Mouse (Mus musculus) kidney, adult 2 months (tissue): ENCODE measurements around the gene Ctnnbip1. TPM values are rescaled to one million over a fixed set of nuclear protein-coding genes. Genes with fewer than 3 reads are reported as not detected.
A peak's percentile ranks its signal among the peaks of the same experiment; 100 is the strongest.

Source experiments
- DNase-seq: peaks from one replicate; pipeline ENCODE4 v3.0.0; 2021
- H3K27ac ChIP-seq: fragments of 200-500 bp; 2 replicates; pipeline ENCODE4 v1.5.1; 2012; ENCODE audit warnings: low read depth, low read length, control low read depth, inconsistent platforms; ENCODE audit not compliant: insufficient read depth
- H3K27me3 ChIP-seq: fragments of 200-500 bp; replicated peaks from 2 replicates; pipeline ENCODE4 v1.6.1; 2012; ENCODE audit warnings: mild to moderate bottlenecking, moderate library complexity, low read length, inconsistent platforms; ENCODE audit not compliant: control insufficient read depth, insufficient read depth
- H3K36me3 ChIP-seq: fragments of 200-500 bp; 2 replicates; pipeline ENCODE4 v1.6.1; 2012; ENCODE audit warnings: mild to moderate bottlenecking, moderate library complexity, low read length, inconsistent platforms; ENCODE audit not compliant: control insufficient read depth, insufficient read depth
- H3K4me1 ChIP-seq: fragments of 200-500 bp; 2 replicates; pipeline ENCODE4 v1.6.1; 2011; ENCODE audit warnings: low read length; ENCODE audit not compliant: control insufficient read depth, insufficient read depth
- H3K4me3 ChIP-seq: fragments of 200-500 bp; 2 replicates; pipeline ENCODE4 v1.5.1; 2011; ENCODE audit warnings: mild to moderate bottlenecking, low read depth, low read length, control low read depth; ENCODE audit not compliant: insufficient read depth
- CTCF ChIP-seq: fragments of 200-500 bp; conservative IDR thresholded peaks from 2 replicates; pipeline ENCODE4 v1.5.1; 2011; ENCODE audit warnings: low read depth, mild to moderate bottlenecking, control low read depth, low read length, moderate library complexity, mixed read lengths; ENCODE audit not compliant: insufficient read depth, insufficient read length
- POLR2A ChIP-seq: fragments of 200-500 bp; IDR thresholded peaks from one replicate; pipeline ENCODE4 v1.6.1; 2011; ENCODE audit warnings: low read depth, low read length, control low read depth
- WGBS: fragments of 180-500 bp; shearing (Covaris S2); methylation state at CpG from one replicate; pipeline ENCODE4 v1.1.7; 2018; 5-methylcytosine and 5-hydroxymethylcytosine counted together
- polyA plus RNA-seq: library from polyadenylated mRNA; depleted of rRNA; stranded (reverse); fragments of >200 nt; gene quantifications from 2 replicates; pipeline ENCODE4 v1.2.3, GENCODE M21; 2012

Gene Ctnnbip1
- polyA plus RNA-seq, 1 experiment = 24.4 TPM

DNA sequence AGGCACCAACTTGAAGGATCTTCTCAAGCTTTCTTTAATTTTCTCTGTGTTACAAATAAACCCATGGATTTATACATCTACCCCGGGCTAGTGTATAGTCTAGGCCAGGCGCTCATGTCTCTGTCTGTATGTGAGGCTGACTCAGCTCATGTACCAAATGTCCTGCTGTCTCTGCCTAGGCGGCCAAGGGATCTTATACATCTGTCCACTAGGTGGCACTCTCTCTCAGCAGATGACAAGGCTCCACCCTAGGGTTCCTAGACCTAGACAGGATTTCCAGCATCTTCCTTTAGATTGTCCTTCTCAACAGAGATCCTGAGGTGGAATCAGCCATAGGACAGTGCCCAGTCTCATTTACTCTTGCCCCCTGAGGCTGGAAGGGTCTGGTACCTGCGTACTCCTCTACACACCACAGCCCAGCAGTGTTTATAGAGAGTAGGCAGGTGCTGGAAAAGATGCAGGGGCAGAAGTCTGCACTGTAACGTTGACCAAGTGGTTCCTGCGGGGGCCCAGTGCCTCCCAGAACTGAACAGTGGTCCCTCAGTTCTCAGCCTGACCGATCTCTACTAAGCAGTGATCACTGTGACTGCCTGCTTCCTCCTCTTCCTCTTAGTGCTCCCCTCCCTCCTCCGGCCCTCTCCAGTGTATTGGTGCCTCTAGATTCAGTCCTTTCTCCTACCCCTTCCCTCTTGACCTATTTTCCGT is 31.3 kb downstream of the Ctnnbip1 start:
- DNase-seq = peak; percentile 84
- H3K27ac ChIP-seq = no peak overlapping the region
- TF ChIP-seq CTCF (peak; percentile 92), POLR2A (no peak)

DNA sequence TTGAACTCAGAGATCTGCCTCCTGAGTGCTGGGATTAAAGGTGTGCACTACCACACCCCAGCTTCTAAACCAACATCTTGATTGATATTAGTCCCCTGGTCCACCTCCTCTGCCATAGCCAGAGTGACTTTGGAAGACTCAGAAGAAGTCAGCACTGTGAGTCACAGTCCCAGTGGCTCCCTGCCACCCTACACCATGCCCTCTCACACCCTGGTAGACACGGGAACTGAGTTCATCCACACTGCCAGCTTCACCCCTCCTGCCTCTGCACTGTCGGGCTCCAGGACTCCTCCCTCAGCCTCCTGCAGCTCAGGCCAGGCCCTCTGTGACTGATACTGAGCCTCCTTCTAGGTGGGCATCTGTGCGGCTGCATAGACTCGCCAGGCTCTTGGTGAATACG is 32.8 kb downstream of the Ctnnbip1 start:
- Histone ChIP-seq H3K36me3 (no peaks in the 10 kb centered on the region), H3K27me3 (no peaks in the 10 kb centered on the region), H3K4me1 (no peaks in the 10 kb centered on the region), H3K4me3 (no peak overlapping the region), H3K27ac (no peak overlapping the region)
- no peak for TF ChIP-seq CTCF
- TF ChIP-seq POLR2A = no peak
- no peak for DNase-seq
- WGBS = 78% methylated on average over 5 of the region's 5 CpGs

More for the DNA sequence above, 31.3 kb downstream of the Ctnnbip1 start:
- H3K4me3 ChIP-seq = no peak overlapping the region
- H3K27me3 ChIP-seq = no peaks in the 10 kb centered on the region
- 66% methylated on average over 9 of the region's 9 CpGs for WGBS
- no peaks in the 10 kb centered on the region for H3K4me1 ChIP-seq
- H3K36me3 ChIP-seq = no peaks in the 10 kb centered on the region

DNA sequence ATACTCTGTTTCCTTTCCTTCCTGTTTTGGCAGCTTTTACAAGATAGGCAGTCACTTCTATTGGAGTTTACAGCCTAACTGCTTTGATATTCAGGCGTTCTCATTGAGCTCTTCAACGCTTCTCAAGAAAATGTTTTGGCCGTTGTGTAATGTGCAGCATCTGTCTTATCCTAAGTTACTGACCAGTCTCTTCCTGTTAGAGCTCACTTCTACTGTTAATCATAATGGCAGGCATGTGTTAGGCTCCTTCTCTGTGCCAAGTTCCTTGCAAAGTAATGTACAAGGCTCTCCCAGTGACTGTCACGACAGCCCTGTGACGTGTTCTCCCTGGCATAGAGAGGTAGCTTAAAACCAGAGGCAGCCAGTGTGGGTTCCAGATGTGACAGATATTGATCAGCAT is 33.7 kb downstream of the Ctnnbip1 start:
- Histone ChIP-seq H3K4me1 (no peaks in the 10 kb centered on the region), H3K27me3 (no peaks in the 10 kb centered on the region), H3K36me3 (no peaks in the 10 kb centered on the region), H3K4me3 (no peak overlapping the region), H3K27ac (no peak overlapping the region)
- 81% methylated on average over 5 of the region's 5 CpGs for WGBS
- TF ChIP-seq POLR2A (no peak), CTCF (no peak)
- DNase-seq = no peak

- H3K4me1 ChIP-seq = no peaks in the 10 kb centered on the region
- H3K27me3 ChIP-seq = no peaks in the 10 kb centered on the region
- no peak for TF ChIP-seq CTCF
- no peak for TF ChIP-seq POLR2A
- H3K36me3 ChIP-seq = no peaks in the 10 kb centered on the region
- H3K27ac ChIP-seq = no peak overlapping the region
- H3K4me3 ChIP-seq = no peak overlapping the region
- no peak for DNase-seq
- WGBS = 77% methylated on average over 7 of the region's 7 CpGs
Observed at GRCm38 (mm10) chr4:149553834-149554233, 35.8 kb downstream of the Ctnnbip1 start.

GRCm38 (mm10) chr4:149556111-149556510 is 38.1 kb downstream of the Ctnnbip1 start:
- Histone ChIP-seq H3K27ac (no peak overlapping the region), H3K36me3 (no peaks in the 10 kb centered on the region), H3K4me1 (no peaks in the 10 kb centered on the region), H3K4me3 (no peak overlapping the region), H3K27me3 (no peaks in the 10 kb centered on the region)
- TF ChIP-seq CTCF (no peak), POLR2A (no peak)
- 96% methylated on average over 4 of the region's 4 CpGs for WGBS
- DNase-seq = no peak

- H3K4me3 ChIP-seq = no peak overlapping the region
- no peaks in the 10 kb centered on the region for H3K27me3 ChIP-seq
- no peak for DNase-seq
- no peaks in the 10 kb centered on the region for H3K36me3 ChIP-seq
- H3K27ac ChIP-seq = no peak overlapping the region
- 91% methylated on average over 5 of the region's 5 CpGs for WGBS
- TF ChIP-seq CTCF = no peak
- TF ChIP-seq POLR2A = no peak
- H3K4me1 ChIP-seq = no peaks in the 10 kb centered on the region
Observed at GRCm38 (mm10) chr4:149557905-149558304, 39.9 kb downstream of the Ctnnbip1 start.

DNA sequence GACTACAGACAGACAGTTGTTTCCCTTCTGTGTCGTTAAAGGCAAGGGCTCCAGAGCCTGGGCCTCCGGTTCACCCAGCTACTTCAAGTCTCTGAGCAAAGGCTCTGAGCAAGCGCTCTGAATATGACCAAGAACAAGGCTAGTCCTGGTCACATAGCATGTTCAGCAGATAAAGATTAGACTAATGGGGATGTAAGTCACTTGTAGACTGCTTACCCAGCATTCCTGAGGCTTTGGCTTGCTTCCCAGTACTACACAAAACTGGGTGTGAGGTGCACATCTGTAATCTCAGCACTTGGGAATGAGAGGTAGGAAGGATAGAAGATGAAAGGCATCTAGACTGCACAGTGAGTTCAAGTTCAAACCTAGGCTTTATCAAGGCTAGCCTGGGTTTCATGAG is 40.4 kb downstream of the Ctnnbip1 start:
- Histone ChIP-seq H3K4me1 (no peaks in the 10 kb centered on the region), H3K4me3 (no peak overlapping the region), H3K36me3 (no peaks in the 10 kb centered on the region), H3K27me3 (no peaks in the 10 kb centered on the region), H3K27ac (no peak overlapping the region)
- TF ChIP-seq CTCF (no peak), POLR2A (no peak)
- no peak for DNase-seq
- 62% methylated on average over 3 of the region's 3 CpGs for WGBS

DNA sequence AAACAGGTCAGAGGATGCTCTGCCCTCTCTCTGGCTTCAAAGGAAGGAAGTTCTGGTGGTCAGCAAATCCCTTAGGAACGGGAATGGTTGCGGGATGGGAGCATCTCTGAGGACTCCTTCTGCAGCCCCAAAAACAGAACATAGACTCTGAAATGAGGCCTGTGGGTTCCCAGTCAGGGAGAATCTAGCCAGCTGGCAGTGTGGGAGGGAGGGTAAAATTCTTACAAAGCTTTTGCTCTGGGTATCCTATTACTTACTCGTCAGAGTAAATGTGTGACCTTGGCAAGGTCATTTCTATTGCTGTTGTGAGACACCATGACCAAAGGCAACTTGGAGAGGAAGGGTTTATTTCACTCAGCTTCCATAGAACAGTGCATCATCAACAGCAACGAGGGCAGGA is 43.4 kb downstream of the Ctnnbip1 start:
- WGBS = 82% methylated on average over 4 of the region's 4 CpGs

More for the DNA sequence above, 43.4 kb downstream of the Ctnnbip1 start:
- Histone ChIP-seq H3K36me3 (no peaks in the 10 kb centered on the region), H3K27ac (no peak overlapping the region), H3K27me3 (no peaks in the 10 kb centered on the region), H3K4me1 (no peaks in the 10 kb centered on the region), H3K4me3 (no peak overlapping the region)
- TF ChIP-seq CTCF = no peak
- no peak for TF ChIP-seq POLR2A
- no peak for DNase-seq
